Mouse (Mus musculus) liver, adult 2 months (tissue): Measurements from ENCODE around the gene Slc39a11. TPM values are rescaled to one million over a fixed set of nuclear protein-coding genes. Genes with fewer than 3 reads are reported as not detected.

Source experiments
- DNase-seq: peaks from one replicate; pipeline ENCODE4 v3.0.0-alpha.2; 2011; ENCODE audit warnings: low read depth, low spot score; ENCODE audit errors: extremely low read depth
- H3K27ac ChIP-seq: fragments of 200-500 bp; replicated peaks from 2 replicates; pipeline ENCODE4 v1.5.1; 2012; ENCODE audit warnings: low read depth, mild to moderate bottlenecking, control low read depth, inconsistent platforms, low read length; ENCODE audit not compliant: insufficient read depth
- H3K27me3 ChIP-seq: fragments of 200-500 bp; 2 replicates; pipeline ENCODE4 v1.6.1; 2012; ENCODE audit warnings: mild to moderate bottlenecking, moderate library complexity, low read length, inconsistent platforms; ENCODE audit not compliant: control insufficient read depth, insufficient read depth
- H3K36me3 ChIP-seq: fragments of 200-500 bp; 2 replicates; pipeline ENCODE4 v1.6.1; 2012; ENCODE audit warnings: low read length, inconsistent platforms; ENCODE audit not compliant: control insufficient read depth, insufficient read depth
- H3K4me1 ChIP-seq: fragments of 200-500 bp; 2 replicates; pipeline ENCODE4 v1.6.1; 2011; ENCODE audit warnings: low read length; ENCODE audit not compliant: control insufficient read depth, insufficient read depth
- H3K4me3 ChIP-seq: fragments of 200-500 bp; 2 replicates; pipeline ENCODE4 v1.5.1; 2011; ENCODE audit warnings: low read depth, mild to moderate bottlenecking, control low read depth, low read length, moderate library complexity; ENCODE audit not compliant: insufficient read depth
- H3K79me2 ChIP-seq: fragments of 200-500 bp; 2 replicates; pipeline ENCODE4 v1.6.1; 2012; ENCODE audit warnings: inconsistent platforms, mild to moderate bottlenecking, low read length, moderate library complexity; ENCODE audit not compliant: control insufficient read depth, insufficient read depth
- H3K9ac ChIP-seq: fragments of 200-500 bp; 2 replicates; pipeline ENCODE4 v1.6.1; 2012; ENCODE audit warnings: low read depth, mild to moderate bottlenecking, control low read depth, inconsistent platforms, low read length
- CTCF ChIP-seq: fragments of 200-500 bp; IDR thresholded peaks from 2 replicates; pipeline ENCODE4 v1.5.1; 2011; ENCODE audit warnings: low read depth, low read length, control low read depth
- POLR2A ChIP-seq: fragments of 200-500 bp; IDR thresholded peaks from 2 replicates; pipeline ENCODE4 v1.6.1; 2011; ENCODE audit warnings: low read length, control low read depth; ENCODE audit not compliant: insufficient read depth; ENCODE audit errors: extremely low read depth
- WGBS: fragments of 180-500 bp; shearing (Covaris S2); methylation state at CpG from one replicate; pipeline ENCODE4 v1.1.7; 2018; 5-methylcytosine and 5-hydroxymethylcytosine counted together
- polyA plus RNA-seq: library from polyadenylated mRNA; depleted of rRNA; stranded (reverse); fragments of >200 nt; gene quantifications from 2 replicates; pipeline ENCODE4 v1.2.3, GENCODE M21; 2012
- total RNA-seq: library from RNA; depleted of rRNA; stranded (reverse); fragments of >200 nt; gene quantifications from 2 replicates; pipeline ENCODE4 v1.2.3, GENCODE M21; 2014

The Slc39a11 gene
- total and polyA plus RNA-seq, 2 experiments: 18.8 to 22.8 TPM

DNA sequence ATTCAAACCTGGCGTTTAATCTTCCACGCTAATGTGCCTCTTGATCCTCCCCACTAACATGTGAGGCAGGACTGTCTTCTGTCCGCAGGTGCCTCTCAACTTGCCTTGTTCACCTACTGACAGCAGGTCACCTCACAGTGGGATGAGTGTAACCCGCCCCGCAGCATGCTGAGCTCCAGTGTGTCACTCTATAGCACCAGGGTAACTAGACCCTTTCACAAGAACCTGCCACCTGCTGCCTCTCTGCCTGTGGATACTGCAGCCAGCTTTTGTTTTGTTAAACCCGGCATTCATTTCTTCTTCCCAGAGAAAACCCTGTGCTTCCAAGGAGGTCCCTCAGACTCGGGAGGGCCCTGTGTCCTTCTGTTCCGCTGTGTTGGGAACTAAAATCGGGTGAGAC is 316.3 kb downstream of the Slc39a11 start:
- Histone ChIP-seq H3K4me3 (no peak overlapping the region), H3K36me3 (no peaks in the 10 kb centered on the region), H3K79me2 (no peaks in the 10 kb centered on the region), H3K27ac (no peak overlapping the region), H3K4me1 (no peaks in the 10 kb centered on the region), H3K9ac (no peak overlapping the region), H3K27me3 (no peaks in the 10 kb centered on the region)
- no peak for DNase-seq
- WGBS: 92% methylated on average over 9 of the region's 9 CpGs
- TF ChIP-seq CTCF (no peak), POLR2A (no peak)

DNA sequence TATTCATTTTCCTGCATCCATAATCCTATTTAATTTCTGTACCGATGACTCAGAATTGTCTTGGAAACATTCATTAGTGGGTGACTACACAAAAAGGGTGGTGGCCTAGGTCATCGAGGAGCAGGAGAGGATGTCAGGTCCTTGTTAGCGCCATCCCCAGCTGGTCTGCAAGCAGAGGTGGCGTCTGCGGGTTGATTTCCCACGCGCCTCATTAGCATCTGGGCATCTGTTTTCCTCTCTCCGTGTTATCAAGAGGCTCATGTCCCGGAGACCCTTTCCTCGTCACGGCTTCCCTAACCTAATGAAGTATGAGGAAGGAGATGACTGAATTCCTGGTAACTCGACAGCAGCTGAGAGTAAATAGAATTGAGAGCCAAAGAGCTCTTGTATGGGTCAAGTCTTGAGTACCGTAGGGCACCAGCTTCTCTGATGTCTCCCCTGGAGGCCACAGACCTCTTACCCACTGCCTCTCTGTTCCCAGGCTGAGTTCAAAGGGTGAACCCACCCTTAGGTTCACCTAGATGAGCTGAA is 319.8 kb downstream of the Slc39a11 start:
- no peak for DNase-seq
- TF ChIP-seq POLR2A (no peak), CTCF (no peak)
- Histone ChIP-seq H3K4me1 (no peaks in the 10 kb centered on the region), H3K4me3 (no peak overlapping the region), H3K27ac (no peak overlapping the region), H3K79me2 (no peaks in the 10 kb centered on the region), H3K36me3 (no peaks in the 10 kb centered on the region), H3K9ac (no peak overlapping the region), H3K27me3 (no peaks in the 10 kb centered on the region)
- 81% methylated on average over 13 of the region's 13 CpGs for WGBS

DNA sequence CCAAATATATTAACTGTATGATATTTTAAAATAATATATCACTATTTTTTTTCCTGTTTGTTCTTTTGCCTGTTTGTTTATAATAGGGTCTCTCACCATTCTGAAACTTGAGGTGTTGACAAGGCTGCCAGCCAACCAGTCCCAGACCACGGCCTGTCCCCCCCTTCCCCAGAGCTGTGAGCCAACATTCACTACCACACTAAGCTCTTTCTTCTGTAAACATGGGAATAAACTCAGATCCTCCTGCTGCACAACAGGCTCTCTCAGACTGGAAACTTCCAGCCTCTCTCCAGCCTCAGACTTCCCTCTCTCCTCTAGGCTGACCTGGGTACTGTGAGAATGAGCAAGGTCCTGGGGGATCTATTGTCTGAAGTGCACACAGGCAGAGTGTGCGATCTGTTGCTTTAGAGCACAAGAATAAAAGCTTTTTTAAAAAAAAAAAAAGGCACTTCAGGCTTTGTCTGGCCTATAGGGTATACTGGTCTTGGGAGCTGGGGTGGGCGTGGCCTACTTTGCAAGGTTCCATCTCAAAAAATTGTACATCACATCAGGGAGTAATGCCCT is 322.3 kb downstream of the Slc39a11 start:
- 90% methylated on average over 3 of the region's 3 CpGs for WGBS
- no peaks in the 10 kb centered on the region for H3K4me1 ChIP-seq

DNA sequence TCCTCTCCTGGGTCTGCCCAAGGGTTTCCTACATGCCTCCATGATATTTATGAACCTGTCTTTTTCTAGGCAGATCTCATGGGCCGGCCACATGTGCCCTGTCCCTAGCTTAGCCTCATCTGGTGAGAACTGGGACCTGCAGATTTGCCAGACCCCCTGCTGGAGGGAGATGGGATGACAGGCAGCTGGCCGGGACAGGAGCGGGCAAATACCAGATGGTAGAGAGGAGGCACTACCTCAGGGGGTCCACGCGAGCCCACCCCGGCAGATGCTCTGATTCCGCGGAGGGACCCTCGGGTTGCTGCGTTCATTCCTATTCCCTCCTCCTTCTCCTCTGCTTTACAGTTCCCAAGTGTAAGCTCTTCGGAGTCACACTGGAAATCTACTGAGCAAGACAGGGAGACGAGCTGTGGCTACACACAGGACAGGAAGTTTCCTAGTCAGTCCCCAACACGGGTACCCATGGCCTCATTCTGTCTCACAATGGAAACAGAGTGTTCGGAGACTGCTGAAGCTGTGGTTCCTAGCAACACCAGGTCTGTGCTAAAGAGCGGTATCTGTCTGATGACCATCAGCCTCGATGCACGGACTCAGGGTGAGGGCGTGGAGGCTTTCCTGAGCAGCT is 323.4 kb downstream of the Slc39a11 start:
- Histone ChIP-seq H3K79me2 (no peaks in the 10 kb centered on the region), H3K27me3 (no peaks in the 10 kb centered on the region), H3K36me3 (no peaks in the 10 kb centered on the region), H3K4me3 (no peak overlapping the region), H3K27ac (no peak overlapping the region), H3K9ac (no peak overlapping the region), H3K4me1 (no peaks in the 10 kb centered on the region)
- DNase-seq: peak; percentile 1
- TF ChIP-seq CTCF (peak; percentile 83), POLR2A (no peak)
- WGBS: 37% methylated on average over 18 of the region's 18 CpGs

More for the DNA sequence above, 322.3 kb downstream of the Slc39a11 start:
- Histone ChIP-seq H3K4me3 (no peak overlapping the region), H3K36me3 (no peaks in the 10 kb centered on the region), H3K9ac (no peak overlapping the region), H3K27ac (no peak overlapping the region), H3K27me3 (no peaks in the 10 kb centered on the region), H3K79me2 (no peaks in the 10 kb centered on the region)
- no peak for DNase-seq
- no peak for TF ChIP-seq POLR2A
- TF ChIP-seq CTCF: no peak

DNA sequence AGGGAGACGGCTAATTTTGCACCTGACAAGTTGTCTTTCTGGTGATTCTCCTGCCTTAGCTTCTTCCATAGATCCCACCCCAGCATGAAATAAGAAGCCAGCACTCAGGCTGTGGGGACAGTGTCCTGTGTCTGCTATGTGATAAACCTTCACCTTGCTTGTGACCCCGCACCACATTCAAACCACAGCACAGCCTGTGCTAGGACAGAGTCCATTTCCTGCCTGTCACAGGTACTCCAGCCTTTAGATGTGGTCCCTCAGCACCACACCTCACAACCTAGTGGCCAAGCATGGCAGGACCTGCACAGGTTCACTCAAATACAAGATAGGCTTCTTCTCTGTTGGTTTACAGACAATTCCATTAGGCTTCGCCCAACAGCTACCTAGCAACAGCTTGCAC is 328.3 kb downstream of the Slc39a11 start:
- Histone ChIP-seq H3K27me3 (no peaks in the 10 kb centered on the region), H3K9ac (no peak overlapping the region), H3K79me2 (no peaks in the 10 kb centered on the region), H3K4me3 (no peak overlapping the region), H3K4me1 (no peaks in the 10 kb centered on the region), H3K27ac (no peak overlapping the region), H3K36me3 (no peaks in the 10 kb centered on the region)
- 78% methylated on average over 3 of the region's 3 CpGs for WGBS
- no peak for DNase-seq
- TF ChIP-seq CTCF: no peak
- TF ChIP-seq POLR2A: no peak

DNA sequence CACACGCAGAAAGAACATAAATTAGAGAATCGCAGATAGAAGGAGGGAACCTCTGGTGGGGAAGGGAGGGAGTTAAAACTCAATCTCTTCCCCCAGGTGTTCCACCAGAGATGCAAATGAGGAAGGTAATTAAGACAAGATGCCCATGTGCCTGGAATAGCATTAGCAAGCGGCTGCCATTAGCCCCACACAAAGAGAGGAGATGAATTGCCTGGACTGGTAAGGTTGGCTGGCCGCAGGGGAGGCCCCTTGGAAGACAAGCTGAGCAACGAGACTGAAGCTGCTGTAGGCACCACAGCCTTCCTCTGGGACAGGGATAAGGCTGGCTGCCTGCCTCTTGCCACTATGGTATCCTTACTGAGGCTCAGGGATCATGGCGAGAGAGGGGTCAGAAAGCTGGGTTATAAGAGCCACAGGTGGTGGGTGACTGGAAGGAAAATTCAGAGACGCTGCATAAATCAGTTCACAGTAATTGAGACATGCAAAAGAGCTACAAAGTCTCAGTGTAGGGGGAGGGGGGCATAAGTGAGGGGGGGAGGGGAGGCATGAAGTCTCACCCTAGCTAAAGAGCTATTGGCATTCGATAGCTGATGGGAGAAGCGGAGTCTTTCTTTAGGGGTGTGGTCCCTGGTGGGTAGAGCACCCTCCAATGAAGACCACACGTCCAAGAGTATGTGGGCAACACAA is 340.5 kb downstream of the Slc39a11 start:
- 91% methylated on average over 10 of the region's 10 CpGs for WGBS
- H3K9ac ChIP-seq: no peak overlapping the region
- no peak for TF ChIP-seq CTCF
- no peak for TF ChIP-seq POLR2A
- H3K36me3 ChIP-seq: no peaks in the 10 kb centered on the region
- no peak overlapping the region for H3K27ac ChIP-seq
- H3K4me1 ChIP-seq: no peaks in the 10 kb centered on the region
- H3K27me3 ChIP-seq: no peaks in the 10 kb centered on the region
- no peaks in the 10 kb centered on the region for H3K79me2 ChIP-seq
- no peak overlapping the region for H3K4me3 ChIP-seq
- DNase-seq: no peak
